Mouse (Mus musculus) hindbrain, embryonic 14.5 days (tissue): Measurements from ENCODE around the gene Rfwd3. TPM values are rescaled to one million over a fixed set of nuclear protein-coding genes. Genes with fewer than 3 reads are reported as not detected.
"Not testable (repeated sequence)": the region's sequence is repeated elsewhere in the genome, so short reads cannot be mapped to it uniquely, and the experiment has no call there.

ENCODE experiments used
- ATAC-seq: fragments of 200-750 bp; cut with Nextera tagmentation; 2 replicates; pipeline ENCODE4 v1.8.0; 2017; ENCODE audit warnings: moderate number of reproducible peaks, mild to moderate bottlenecking, moderate TSS enrichment, moderate library complexity; ENCODE audit not compliant: low FRiP score
- DNase-seq: peaks from one replicate; pipeline ENCODE4 v3.0.0-alpha.2; 2015; ENCODE audit warnings: low spot score
- H3K27ac ChIP-seq: fragments of 300-500 bp; sonication (generic); 2 replicates; pipeline ENCODE4 v1.5.1; 2014; ENCODE audit warnings: mild to moderate bottlenecking, moderate library complexity
- H3K27me3 ChIP-seq: fragments of 300-500 bp; sonication (generic); 2 replicates; pipeline ENCODE4 v1.6.1; 2014; ENCODE audit warnings: mild to moderate bottlenecking, low read length, mixed read lengths; ENCODE audit not compliant: control insufficient read depth, insufficient read depth
- H3K36me3 ChIP-seq: fragments of 300-500 bp; sonication (generic); replicated peaks from 2 replicates; pipeline ENCODE4 v1.6.1; 2014; ENCODE audit not compliant: control insufficient read depth, insufficient read depth
- H3K4me1 ChIP-seq: fragments of 300-500 bp; sonication (generic); replicated peaks from 2 replicates; pipeline ENCODE4 v1.6.1; 2014; ENCODE audit warnings: antibody characterized with exemption, low read length, mixed read lengths; ENCODE audit not compliant: control insufficient read depth, insufficient read depth
- H3K4me2 ChIP-seq: fragments of 300-500 bp; sonication (generic); replicated peaks from 2 replicates; pipeline ENCODE4 v1.6.1; 2014; ENCODE audit warnings: mild to moderate bottlenecking, moderate library complexity
- H3K4me3 ChIP-seq: fragments of 300-500 bp; sonication (generic); replicated peaks from 2 replicates; pipeline ENCODE4 v1.5.1; 2014; ENCODE audit warnings: mild to moderate bottlenecking, low read length
- H3K9ac ChIP-seq: fragments of 300-500 bp; sonication (generic); 2 replicates; pipeline ENCODE4 v1.6.1; 2014
- H3K9me3 ChIP-seq: fragments of 300-500 bp; sonication (generic); 2 replicates; pipeline ENCODE4 v1.6.1; 2016; ENCODE audit warnings: low read length; ENCODE audit not compliant: control insufficient read depth
- WGBS: fragments of 180-500 bp; shearing (Covaris S2); extraction: QIAGEN DNeasy Blood & Tissue Kit; methylation state at CpG from one replicate; pipeline ENCODE4 v1.1.7; 2014; 5-methylcytosine and 5-hydroxymethylcytosine counted together
- polyA plus RNA-seq: library from polyadenylated mRNA; unstranded; fragments of >200 nt; fragmentation: Nextera tagmentation; extraction: Ambion mirVana; gene quantifications from 2 replicates; pipeline ENCODE4 v1.2.1, GENCODE M21; 2014

The Rfwd3 gene
- polyA plus RNA-seq, 1 experiment from 2014 or later: 24.9 TPM

GRCm38 (mm10) chr8:111259408-111259741 is 40.6 kb downstream of the Rfwd3 start:
- DNase-seq (peak; percentile 38), ATAC-seq (no peak)
- H3K4me3 ChIP-seq: peak overlapping the region; percentile 87
- no peaks in the 10 kb centered on the region for H3K9me3 ChIP-seq
- H3K4me1 ChIP-seq: peaks cover 13% of the 10 kb centered on the region
- H3K9ac ChIP-seq: peak overlapping the region; percentile 96
- no peaks in the 10 kb centered on the region for H3K36me3 ChIP-seq
- H3K27ac ChIP-seq: peak overlapping the region; percentile 99
- H3K27me3 ChIP-seq: no peaks in the 10 kb centered on the region
- peak overlapping the region; percentile 68 for H3K4me2 ChIP-seq
- 10% methylated on average over 13 of the region's 13 CpGs for WGBS

- H3K36me3 ChIP-seq: no peaks in the 10 kb centered on the region
- peak; percentile 93 for ATAC-seq
- peak within 1 kb of the TSS; percentile 87 for H3K4me3 ChIP-seq
- H3K4me1 ChIP-seq: peaks cover 13% of the 10 kb centered on the region
- peak within 1 kb of the TSS; percentile 68 for H3K4me2 ChIP-seq
- H3K9me3 ChIP-seq: no peaks in the 10 kb centered on the region
- H3K9ac ChIP-seq: peak within 1 kb of the TSS; percentile 96
- DNase-seq: peak; percentile 94
- under 1% methylated on average over 76 of the region's 76 CpGs for WGBS
- H3K27ac ChIP-seq: peak within 1 kb of the TSS; percentile 99
- H3K27me3 ChIP-seq: no peaks in the 10 kb centered on the region
Measured at GRCm38 (mm10) chr8:111258631-111259407, 41.2 kb downstream of the Rfwd3 start, which contains the start of gene Glg1. TSS of gene Glg1 (minus strand) at chr8:111259216.

GRCm38 (mm10) chr8:111258010-111258630 is 41.9 kb downstream of the Rfwd3 start:
- Histone ChIP-seq H3K27me3 (no peaks in the 10 kb centered on the region), H3K27ac (peak overlapping the region; percentile 99), H3K9ac (peak overlapping the region; percentile 96), H3K4me1 (peaks cover 13% of the 10 kb centered on the region), H3K4me2 (peak overlapping the region; percentile 68), H3K36me3 (no peaks in the 10 kb centered on the region), H3K4me3 (peak overlapping the region; percentile 87), H3K9me3 (no peaks in the 10 kb centered on the region)
- WGBS: under 1% methylated on average over 26 of the region's 26 CpGs
- DNase-seq (peak; percentile 40), ATAC-seq (peak; percentile 57)

- no peak for DNase-seq
- Histone ChIP-seq H3K4me3 (no peak overlapping the region), H3K9ac (no peak overlapping the region), H3K27ac (no peak overlapping the region), H3K27me3 (no peaks in the 10 kb centered on the region), H3K4me2 (no peak overlapping the region), H3K9me3 (no peaks in the 10 kb centered on the region), H3K4me1 (peaks cover 10% of the 10 kb centered on the region), H3K36me3 (no peaks in the 10 kb centered on the region)
- no peak for ATAC-seq
- 89% methylated on average over 4 of the region's 4 CpGs for WGBS
Measured at GRCm38 (mm10) chr8:111252487-111253112, 47.4 kb downstream of the Rfwd3 start.

GRCm38 (mm10) chr8:111250111-111250510 is 49.9 kb downstream of the Rfwd3 start:
- no peak overlapping the region for H3K9ac ChIP-seq
- H3K4me2 ChIP-seq: no peak overlapping the region
- no peaks in the 10 kb centered on the region for H3K36me3 ChIP-seq
- 80% methylated on average over 2 of the region's 2 CpGs for WGBS
- no peak overlapping the region for H3K4me3 ChIP-seq
- DNase-seq: no peak
- H3K27me3 ChIP-seq: no peaks in the 10 kb centered on the region
- no peak overlapping the region for H3K27ac ChIP-seq
- H3K4me1 ChIP-seq: no peaks in the 10 kb centered on the region; the same call in 1 of the 2 replicates
- H3K9me3 ChIP-seq: no peaks in the 10 kb centered on the region
- no peak for ATAC-seq

- Histone ChIP-seq H3K4me2 (no peak overlapping the region), H3K9ac (no peak overlapping the region), H3K36me3 (no peaks in the 10 kb centered on the region), H3K4me1 (no peaks in the 10 kb centered on the region; the same call in 1 of the 2 replicates), H3K4me3 (no peak overlapping the region), H3K9me3 (no peaks in the 10 kb centered on the region), H3K27ac (no peak overlapping the region), H3K27me3 (no peaks in the 10 kb centered on the region)
- DNase-seq (no peak), ATAC-seq (no peak)
Measured at GRCm38 (mm10) chr8:111248136-111248535, 51.9 kb downstream of the Rfwd3 start.

GRCm38 (mm10) chr8:111246864-111247263 is 53.2 kb downstream of the Rfwd3 start:
- H3K4me3 ChIP-seq, H3K9ac ChIP-seq, H3K9me3 ChIP-seq, H3K4me1 ChIP-seq, ATAC-seq, H3K27ac ChIP-seq, DNase-seq, H3K36me3 ChIP-seq, H3K4me2 ChIP-seq, H3K27me3 ChIP-seq: not testable (repeated sequence)
- WGBS: 100% methylated on average over 1 of the region's 1 CpGs

- Histone ChIP-seq H3K36me3 (no peaks in the 10 kb centered on the region), H3K4me1 (no peaks in the 10 kb centered on the region; the same call in 1 of the 2 replicates), H3K27me3 (no peaks in the 10 kb centered on the region), H3K9me3 (no peaks in the 10 kb centered on the region), H3K4me2 (no peak overlapping the region), H3K27ac (no peak overlapping the region), H3K9ac (no peak overlapping the region), H3K4me3 (no peak overlapping the region)
- ATAC-seq: no peak
- no peak for DNase-seq
- WGBS: 83% methylated on average over 4 of the region's 4 CpGs
Measured at GRCm38 (mm10) chr8:111246287-111246830, 53.7 kb downstream of the Rfwd3 start.

GRCm38 (mm10) chr8:111237301-111237700 is 62.7 kb downstream of the Rfwd3 start:
- Histone ChIP-seq H3K4me1 (no peaks in the 10 kb centered on the region), H3K27ac (no peak overlapping the region), H3K9ac (no peak overlapping the region), H3K27me3 (no peaks in the 10 kb centered on the region), H3K4me3 (no peak overlapping the region), H3K36me3 (no peaks in the 10 kb centered on the region), H3K9me3 (no peaks in the 10 kb centered on the region), H3K4me2 (no peak overlapping the region)
- 88% methylated on average over 3 of the region's 3 CpGs for WGBS
- ATAC-seq (no peak), DNase-seq (no peak)
